Mouse (Mus musculus): Measurements from ENCODE around the gene Cd83.

Gene Cd83

DNA sequence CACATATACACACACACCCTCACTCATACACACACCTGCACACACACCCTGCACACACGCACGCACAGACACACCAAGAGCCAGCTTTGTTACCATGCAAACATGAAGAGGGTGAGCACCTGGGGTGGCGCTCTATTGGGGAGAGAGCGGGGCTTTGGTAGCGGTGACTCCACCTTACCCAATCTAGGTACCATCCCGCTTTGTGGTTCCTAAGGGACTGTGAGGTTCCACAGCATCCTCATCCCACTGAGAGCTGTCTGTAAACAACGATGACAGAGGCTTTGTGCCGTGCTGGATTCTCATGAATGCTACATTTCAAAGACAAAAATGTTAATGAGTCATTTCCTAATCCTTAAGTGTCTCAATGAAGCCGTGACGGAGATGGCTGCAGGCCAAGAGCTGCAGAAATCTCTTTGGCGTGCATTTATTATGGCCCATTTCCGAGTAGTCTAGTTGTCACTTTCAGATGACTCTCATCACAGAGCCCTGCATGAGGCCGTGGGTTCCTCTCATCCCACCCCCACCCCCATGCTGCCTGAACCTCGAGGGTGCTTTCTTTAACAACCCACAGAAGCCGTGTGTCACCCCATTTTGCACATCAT is 10.5 kb upstream of the Cd83 start:
- no peak for DNase-seq (ENCODE audit: extremely low read depth, low read depth, low spot score)

DNA sequence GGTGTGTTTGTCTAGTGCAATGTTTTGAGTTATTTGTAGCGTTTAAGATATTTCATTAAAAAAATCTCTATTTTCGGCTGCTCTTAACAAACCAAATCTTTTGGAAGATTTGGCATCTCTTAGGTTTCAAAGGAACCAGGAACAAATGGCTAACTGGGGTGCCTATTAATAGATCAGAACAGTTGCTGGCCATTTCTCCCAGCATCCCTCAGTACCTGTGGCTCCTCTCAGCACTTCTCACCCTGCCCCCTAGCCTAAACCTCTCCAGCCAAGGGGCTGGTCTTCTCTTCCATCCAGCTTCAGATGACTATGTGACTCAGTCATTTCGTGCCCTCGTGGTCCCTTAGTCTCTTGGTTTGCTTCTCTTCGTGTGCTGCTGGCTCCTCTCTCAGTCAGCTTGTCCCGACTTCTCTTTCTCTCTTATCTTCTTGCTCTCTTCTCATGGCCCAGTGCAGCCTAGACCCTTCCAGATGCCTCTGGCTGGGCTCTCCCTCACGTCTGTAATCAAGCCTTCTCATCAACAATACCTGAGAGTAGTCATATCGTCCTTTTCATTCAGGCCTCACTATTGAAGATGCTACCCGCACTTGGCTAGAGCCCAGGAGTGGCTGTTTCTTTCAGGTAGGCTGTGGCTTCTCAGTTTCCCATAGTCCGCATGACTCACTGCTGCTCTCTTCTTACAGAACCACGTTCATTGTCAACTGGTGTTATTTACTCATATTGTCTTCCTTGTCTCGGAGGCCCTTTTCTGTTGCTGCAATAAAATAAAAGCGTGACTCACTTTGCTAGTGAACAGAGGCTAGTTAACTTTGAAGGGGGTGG is 9.8 kb upstream of the Cd83 start:
- no peak for DNase-seq (ENCODE audit: extremely low read depth, low read depth, low spot score)

DNA sequence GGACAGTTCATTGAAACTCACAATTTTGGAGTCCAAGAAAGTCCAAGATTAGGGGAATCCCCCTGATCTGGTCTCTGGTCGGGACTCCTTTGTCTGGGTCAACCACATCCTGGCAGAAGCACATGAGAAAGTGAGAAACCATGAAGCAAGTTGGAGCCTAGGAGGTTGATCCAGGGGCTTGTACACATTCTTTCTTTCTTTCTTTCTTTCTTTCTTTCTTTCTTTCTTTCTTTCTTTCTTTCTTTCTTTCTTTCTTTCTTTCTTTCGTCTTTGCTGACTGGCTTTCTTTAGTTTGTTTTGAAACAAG is 9.2 kb upstream of the Cd83 start:
- no peak for DNase-seq (ENCODE audit: extremely low read depth, low read depth, low spot score)

DNA sequence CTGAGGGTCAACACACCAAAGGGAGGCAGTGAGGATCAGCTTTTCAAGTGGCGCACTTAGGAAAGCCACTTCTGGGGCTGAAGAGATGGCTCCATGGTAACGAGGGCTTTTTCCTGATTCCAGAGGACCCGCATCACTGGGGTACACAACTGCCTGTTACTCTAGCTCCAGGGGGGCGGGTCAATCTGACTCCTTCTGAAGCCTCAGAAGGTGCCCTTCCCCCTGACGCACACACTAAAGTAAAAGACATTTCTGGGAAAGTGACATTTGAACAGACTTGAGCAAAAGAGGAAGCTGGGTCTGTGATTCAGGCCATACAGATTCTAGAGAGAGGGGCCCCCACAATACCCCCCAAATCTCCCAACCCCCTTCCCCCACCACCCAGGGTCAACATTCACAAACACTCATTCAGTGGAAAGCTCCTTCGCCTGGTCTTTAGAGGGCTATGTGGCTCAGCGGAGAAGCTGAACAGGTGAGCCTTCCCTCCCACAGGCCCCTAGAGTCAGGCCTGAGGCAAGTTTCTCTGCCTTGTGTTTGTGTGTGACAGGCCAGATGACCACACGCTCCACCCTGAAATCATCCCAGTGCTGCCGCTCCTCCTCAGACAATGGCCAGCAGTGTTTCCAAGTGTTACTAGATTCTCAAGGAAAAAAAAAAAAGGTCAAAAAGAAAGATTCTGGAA is 7.1 kb upstream of the Cd83 start:
- no peak for DNase-seq (ENCODE audit: extremely low read depth, low read depth, low spot score)

DNA sequence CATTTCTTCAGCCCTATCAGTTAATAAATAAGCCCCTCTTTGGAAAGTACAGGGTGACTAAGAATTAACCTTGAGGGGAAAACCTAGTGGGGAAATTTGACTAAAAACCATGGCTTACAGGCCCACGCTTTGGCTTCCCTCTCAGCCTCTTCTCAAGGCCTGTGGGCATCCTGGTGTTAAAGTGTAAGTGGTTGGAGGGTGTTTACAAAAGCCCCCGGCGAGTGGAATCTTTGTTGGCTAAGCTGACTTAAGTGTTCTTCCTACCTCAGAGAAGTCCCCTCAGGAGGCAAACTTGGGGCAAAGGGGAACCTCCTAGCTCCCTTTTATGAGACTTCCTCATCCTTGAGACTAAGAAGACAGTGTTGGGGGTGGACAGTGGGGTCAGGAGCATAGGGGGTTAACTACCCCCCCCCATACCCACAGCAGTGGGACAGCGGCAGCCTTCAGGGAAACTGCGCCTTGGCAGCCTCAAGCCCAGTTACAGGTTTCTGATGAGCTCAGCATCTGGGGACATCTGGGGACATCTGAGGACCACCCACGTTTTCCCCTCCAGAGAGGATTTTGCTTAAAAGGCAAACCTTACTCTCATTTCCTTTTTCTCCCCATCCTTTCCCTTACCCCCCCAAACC is 6.4 kb upstream of the Cd83 start:
- no peak for DNase-seq (ENCODE audit: extremely low read depth, low read depth, low spot score)

DNA sequence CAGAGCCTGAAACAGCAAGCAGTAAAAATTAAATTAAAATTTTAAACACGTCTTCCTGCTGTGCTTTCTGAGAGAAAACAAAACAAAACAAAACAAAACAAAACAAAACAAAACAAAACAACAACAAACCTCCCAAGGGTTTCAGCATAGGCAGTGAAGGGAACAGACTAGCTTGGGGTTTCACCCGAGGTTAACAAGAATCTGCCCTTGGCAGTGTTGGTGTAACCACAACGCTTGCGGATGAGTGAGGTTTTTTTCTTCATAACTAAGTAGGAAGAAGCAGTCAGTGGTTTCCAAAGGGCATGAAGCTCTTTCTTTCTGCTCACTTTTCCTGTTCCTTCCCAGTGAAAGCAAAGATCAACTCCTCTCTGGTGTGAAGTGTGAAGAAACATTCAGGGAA is 5.6 kb upstream of the Cd83 start:
- no peak for DNase-seq (ENCODE audit: extremely low read depth, low read depth, low spot score)

DNA sequence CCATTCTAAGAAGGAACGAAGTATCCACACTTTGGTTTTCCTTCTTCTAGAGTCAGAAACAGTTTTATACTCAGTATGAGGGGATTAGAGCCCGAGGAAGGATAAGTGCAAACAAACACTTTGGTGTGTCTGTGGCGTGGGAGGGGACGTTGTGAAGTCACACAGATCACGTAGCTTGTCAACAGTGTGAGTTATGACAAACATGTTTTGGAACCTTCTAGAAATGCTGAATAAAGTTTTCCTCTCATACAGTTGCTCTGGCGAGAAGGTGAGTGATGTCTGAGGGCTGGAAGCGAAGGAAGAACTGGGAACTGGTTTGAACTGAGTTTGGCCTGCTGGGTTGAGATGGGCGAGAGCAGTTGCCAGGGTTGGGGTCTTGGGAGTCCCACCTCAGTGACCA is 4.5 kb upstream of the Cd83 start:
- DNase-seq (ENCODE audit: extremely low read depth, low read depth, low spot score), result no peak

DNA sequence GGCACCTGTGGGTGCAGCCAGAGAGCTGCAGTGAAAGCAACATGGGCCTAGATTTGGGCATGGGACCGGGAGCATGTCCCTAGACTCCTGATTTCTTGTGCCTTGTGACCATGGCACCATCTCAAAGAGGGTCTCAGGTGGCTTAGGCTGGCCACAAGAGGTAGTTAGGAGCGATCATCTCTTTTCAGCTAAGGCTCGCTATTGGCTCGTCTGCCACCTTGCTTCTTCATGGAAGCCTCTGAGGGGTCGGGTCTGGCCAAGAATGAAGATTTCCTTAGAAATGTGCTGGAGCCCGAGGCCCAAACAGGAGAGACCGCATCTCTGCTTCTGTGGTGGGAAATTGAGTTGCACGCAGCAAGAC is 1.1 kb downstream of the Cd83 start:
- DNase-seq (ENCODE audit: extremely low read depth, low read depth, low spot score), result no peak

DNA sequence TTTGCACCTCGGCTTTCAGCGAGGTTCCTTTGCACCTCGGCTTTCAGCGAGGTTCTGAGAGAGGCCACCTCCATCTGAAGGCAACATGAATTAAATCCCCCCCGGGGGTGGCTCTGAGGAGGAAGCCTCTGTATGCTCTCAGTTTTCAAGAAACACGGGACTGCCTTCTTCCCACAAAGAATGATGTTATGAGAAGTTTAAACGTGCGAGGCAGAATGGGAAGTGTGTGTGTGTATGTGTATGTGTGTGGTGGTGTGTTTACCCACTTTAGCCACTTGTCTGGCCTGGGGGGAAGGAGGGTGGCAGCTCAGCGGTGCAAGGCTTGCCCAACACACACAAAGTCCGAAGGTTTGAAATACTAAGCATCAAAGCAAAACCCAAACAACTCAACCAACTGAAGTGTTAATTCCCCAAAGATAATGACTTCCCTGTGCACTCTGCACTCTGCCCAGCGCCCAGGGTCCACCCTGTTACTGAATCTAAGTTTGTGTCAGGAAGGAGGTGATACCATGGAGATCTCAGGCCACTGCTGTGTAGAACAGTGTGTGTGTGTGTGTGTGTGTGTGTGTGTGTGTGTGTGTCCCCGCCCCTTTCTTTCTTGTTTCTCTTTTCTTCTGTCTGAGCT is 1.7 kb downstream of the Cd83 start:
- DNase-seq (ENCODE audit: extremely low read depth, low read depth, low spot score), result no peak

DNA sequence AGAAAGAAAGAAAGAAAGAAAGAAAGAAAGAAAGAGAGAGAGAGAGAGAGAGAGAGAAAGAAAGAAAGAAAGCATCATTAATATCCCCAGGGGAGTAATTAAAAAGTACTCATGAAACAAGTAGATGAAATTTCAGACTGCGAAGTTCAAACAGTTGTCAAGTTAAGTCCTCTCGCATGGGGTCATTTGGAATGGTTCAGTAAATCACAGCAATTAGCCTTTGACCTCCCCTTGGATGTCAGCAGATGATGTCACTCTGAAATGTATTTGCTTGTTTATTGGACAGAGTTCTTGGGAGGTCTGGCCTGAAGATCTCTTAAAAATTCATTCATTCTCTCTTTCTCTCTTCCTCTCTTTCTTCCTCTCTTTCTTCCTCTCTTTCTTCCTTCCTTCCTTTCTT is 2.7 kb downstream of the Cd83 start:
- no peak for DNase-seq (ENCODE audit: extremely low read depth, low read depth, low spot score)

DNA sequence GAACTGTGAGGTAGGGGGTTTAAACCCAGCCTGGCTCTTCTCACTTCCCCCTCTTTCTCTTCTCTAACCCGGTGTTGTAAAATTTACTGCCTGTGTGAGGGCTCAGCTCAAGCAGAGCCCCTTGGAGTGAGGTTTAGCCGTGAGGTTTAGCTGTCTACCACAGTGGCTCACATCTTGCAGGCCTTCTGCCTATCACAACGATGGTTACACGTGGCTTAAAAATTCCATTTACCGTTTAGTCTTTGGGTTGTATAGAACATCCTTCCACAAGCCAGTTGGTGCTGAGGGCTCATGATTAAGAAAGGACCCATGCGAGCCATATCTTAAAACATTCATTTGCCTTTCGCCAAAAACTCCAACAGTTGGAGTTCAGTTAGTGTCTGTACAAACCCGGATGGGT is 3.5 kb downstream of the Cd83 start:
- no peak for DNase-seq (ENCODE audit: extremely low read depth, low read depth, low spot score)

DNA sequence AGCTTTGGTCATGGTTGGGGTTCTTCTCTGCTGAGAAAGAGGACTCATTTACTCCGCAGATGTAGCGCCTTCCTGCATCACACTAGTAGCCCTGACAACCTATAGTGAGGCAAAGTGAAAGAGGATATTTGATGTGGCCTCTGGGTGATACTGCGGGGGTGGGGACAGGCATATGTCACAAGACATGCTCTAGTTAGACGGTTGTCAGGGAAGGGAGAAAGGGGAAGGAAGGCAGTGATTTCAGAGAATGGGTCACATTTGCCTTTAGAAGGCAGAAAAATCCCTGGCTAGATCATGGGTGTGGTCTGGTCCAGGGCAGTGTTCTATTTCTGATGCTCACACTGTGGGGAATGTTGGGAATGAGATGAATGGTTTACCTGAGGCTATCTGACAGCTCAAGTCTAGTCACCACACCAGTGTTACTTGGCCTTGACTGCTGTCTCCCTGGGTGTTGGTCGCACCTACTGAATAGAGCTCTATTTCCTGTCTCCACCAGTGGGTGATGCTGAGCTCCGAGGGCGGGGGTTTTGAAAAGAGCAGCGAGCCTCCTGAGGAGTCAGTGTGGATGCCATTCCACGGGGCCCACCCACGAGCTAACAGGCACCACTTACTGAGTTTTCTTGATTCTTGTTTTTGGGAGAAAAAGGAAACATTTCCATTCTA is 4.5 kb downstream of the Cd83 start:
- no peak for DNase-seq (ENCODE audit: extremely low read depth, low read depth, low spot score)

DNA sequence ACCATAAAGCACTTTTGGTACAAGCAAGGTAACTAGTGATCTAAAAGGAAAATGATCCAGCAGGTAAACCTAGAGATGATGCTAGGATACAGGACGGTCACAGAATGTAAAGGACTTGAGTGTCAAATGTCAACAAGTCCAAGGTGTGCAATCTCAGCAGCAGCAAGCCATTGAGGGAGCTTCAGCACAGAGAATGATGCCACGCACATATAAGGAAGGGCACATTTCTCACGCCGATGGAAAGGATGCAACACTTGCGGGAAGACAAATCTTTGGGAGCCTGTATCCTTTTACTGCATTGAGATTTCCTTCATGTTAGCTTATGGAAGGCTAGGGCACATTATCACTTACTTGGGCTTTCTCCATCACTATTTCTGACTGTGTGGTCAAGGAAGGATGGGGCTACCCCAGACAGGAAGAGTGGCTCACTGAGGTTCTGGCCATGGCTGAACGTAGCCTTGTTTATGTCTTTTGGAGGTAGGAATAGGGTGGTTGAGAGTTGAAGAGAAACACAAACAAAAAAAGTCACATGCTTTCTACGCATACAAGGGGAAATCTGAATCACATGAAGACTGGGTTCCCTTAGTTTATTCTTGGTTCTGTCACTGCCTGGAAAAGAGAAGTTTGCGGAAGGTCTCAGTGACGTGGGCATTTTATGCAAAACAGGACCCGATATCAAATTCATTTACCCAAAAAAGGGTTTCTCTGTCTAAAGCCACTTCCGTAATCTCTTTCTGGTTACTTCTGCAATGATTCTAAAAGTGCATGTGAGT is 5.8 kb downstream of the Cd83 start:
- DNase-seq (ENCODE audit: extremely low read depth, low read depth, low spot score), result no peak

DNA sequence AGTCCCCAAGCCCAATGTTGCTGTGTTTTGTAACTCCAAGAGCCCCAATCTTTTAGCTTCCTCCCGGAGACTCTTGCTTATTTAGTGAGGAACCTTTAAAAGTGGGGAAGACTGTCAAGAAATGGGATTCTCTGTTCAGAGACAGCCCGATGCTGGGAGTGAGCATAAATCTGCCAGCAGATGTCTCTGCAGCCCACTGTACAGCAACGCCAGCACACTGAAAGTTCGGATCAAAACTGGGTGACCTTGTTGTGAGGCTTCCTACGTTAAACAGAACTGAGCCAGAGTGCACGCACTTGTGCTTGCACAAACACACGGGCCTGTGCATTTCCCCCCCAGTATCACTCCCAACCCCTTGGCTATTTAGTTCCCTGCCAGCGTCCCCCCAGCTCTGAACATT is 10.8 kb downstream of the Cd83 start:
- DNase-seq (ENCODE audit: extremely low read depth, low read depth, low spot score), result no peak

DNA sequence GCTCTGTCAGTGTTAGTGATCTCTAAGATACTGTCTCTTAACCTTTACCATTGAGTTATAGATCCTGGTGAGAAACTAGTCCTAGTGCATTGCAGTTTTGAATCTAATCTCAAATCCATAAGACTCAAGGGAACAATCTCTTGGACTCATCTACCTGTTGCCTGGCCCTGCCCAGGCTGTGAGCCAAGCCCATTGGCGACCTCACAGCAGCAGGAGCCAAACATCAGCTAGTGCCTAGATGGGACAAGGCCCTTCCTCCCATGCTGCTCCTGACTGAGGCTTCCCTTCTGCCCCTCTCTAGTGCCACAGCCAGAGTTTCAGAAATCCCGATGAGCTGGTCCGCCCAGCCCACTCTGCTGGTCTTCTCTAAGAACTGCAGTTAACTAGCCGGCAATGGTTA is 14.1 kb downstream of the Cd83 start:
- no peak for DNase-seq (ENCODE audit: extremely low read depth, low read depth, low spot score)

DNA sequence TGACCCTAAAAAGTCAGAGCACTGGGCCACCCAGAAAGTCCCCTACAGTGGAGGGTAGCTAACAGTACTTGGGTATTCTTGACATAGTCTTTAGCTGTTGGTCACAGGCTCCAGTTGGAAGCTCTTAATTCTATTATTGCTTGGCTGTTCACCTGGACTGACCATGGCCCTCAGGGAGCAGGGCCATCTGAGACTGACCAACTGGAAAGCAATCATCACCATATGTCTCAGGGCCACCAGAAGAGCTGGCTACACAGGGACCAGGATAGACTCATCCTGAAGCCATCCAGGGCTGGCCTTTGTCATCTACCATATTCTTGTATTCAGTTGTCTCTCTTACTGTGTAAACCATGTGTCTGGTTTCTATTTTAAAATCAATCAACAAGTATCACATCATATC is 15.6 kb downstream of the Cd83 start:
- DNase-seq (ENCODE audit: extremely low read depth, low read depth, low spot score), result no peak

DNA sequence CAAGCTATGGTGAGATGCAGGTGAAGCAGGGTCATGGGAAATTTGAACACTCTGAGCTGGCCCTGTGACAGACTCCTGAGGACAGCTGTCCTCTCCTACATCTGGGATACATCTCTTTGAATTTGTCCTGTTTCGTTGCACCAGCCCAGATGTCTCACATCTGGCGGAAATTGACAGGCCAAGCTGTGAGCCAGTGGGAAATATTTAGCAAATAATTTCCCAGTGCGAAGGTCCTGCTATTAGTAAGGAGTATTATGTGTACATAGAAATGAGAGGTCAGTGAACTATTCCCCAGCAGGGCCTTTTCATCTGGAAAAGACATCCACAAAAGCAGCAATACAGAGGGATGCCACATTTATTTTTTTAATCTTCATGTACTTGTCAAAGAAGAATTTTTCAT is 17.4 kb downstream of the Cd83 start:
- no peak for DNase-seq (ENCODE audit: extremely low read depth, low read depth, low spot score)

DNA sequence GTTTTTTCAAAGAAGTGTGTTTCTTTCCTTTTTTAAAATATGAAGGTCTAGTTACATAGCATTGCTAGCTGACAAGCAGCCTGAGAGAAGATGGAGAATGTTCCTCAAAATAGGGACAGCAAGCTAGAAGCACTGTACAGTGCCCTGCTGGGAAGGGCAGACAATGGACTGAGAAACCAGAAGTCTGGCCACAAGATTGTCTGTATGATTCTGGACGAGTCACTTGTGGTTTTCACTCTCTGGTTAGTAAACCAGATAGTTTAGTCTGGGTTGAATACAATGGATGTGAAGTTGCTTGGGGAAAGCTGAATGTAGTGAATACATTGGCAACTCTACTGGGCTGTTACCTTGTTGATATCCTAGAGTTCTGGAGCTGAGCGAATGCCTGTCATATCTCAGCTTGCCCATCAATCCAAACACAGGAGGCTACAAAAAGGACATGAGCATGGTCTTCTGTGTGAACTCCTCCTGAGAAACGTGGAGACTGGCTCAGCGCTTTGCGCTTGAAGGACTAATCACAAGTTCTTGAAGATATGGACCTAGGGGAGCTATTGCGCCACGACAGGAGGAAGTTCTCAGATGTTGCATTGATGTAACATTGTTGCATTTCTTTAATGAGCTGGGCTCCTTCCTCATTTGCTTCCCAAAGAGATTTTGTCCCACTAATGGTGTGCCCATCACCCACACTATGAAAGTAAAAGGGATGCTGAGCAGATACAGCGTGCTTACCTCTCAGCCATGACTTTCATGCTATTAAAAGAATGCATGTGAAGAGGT is 18.0 kb downstream of the Cd83 start:
- no peak for DNase-seq (ENCODE audit: extremely low read depth, low read depth, low spot score)

DNA sequence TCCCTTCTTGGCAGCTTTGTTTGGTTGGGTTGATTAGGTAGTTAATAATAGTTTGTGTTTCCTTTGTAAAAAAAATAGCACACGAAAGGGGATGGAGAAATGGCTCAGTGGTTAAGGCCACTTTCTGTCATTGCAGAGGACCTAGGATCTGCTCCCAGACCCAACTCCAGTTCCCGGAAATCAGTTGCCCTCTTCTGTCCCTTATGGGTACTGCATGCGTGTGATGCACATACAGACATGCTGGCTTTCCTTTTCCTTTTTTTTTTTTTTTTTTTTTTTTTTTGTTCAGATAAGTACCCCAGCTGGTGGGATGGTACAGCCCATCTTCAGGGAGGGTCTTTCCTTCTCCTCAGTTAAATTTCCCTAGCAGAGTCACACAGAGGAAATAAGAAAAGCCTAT is 20.1 kb downstream of the Cd83 start:
- DNase-seq (ENCODE audit: extremely low read depth, low read depth, low spot score), result no peak

Measured in fat pad, adult 2 months (tissue).